Mouse (Mus musculus): ENCODE measurements around the gene Glyctk.

DNA sequence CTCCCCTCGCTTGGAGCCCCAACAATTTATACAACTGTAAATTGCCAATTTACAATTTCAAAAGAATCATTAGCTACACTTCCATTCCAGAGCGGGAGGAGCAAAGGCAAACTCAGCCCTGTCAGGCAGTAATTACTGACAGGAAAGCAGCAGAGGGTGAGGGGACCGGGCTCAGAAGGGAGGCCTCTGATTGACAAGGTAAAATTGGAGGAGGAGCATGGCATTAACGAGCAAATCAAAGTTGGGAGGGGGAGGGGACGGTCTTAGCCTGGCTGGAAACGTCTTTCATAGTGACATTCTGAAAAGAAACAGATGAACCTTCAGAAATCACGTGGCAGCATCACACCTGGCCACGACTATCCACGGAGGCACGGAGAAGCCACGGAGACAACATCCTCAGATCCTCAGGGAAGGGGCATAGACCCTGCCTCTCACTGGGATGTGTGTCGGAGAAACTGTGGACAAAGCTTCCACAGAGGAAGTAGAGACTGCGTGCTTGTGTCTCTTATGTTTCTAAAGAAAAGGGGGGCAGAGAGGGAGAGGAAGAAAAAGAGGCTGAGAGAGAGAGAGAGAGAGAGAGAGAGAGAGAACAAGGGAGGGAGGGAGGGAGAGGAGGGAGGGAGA, 42.0 kb downstream of the Glyctk start:
- TF ChIP-seq CTCF (IDR thresholded peaks at IDR 0.05; ENCODE audit: low read depth, low read length) (no peak), TAL1 (conservative IDR thresholded peaks at IDR 0.05; ENCODE audit: low read depth, low read length) (no peak), GATA1 (IDR thresholded peaks at IDR 0.05; ENCODE audit: borderline replicate concordance, low read length) (no peak)
